Mouse (Mus musculus): ENCODE results near the gene Ankrd34c. TPM values are rescaled to one million over a fixed set of nuclear protein-coding genes. Genes with fewer than 3 reads are reported as not detected.

Gene Ankrd34c
- polyA plus RNA-seq, 1 experiment from 2014 or later = not detected

DNA sequence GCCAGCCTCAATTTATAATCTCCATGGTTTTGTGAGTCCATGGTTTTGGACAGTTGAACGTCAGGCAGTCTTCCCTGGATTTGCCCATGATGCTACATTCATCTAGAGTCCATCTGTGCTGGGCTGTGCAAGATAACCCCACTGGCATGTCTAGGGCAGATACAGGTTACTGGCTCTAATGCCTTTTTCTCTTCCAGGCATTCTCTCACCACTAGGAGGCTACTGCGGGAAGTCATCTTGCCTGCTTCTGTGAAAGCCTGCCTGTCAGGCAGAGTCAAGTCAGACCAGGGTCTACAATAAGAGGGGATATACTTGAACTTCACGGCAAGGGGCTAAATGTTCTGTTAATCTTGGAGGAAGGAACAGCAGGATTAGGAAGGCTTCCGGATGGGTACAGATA lies 31.4 kb downstream of the Ankrd34c start:
- Histone ChIP-seq H3K4me2 (no peak overlapping the region), H3K4me3 (replicated peaks) (no peak overlapping the region), H3K9ac (no peak overlapping the region), H3K27me3 (no peaks in the 10 kb centered on the region), H3K4me1 (peaks cover 7% of the 10 kb centered on the region), H3K9me3 (replicated peaks) (no peaks in the 10 kb centered on the region), H3K36me3 (peaks cover 4% of the 10 kb centered on the region; the same call in 1 of the 2 replicates), H3K27ac (no peak overlapping the region)
- 25% methylated on average over 4 of the region's 4 CpGs for WGBS
- ATAC-seq (replicated peaks; ENCODE audit: low FRiP score) = no peak

- Histone ChIP-seq H3K9ac (peak overlapping the region; percentile 50), H3K27ac (peak overlapping the region; percentile 75), H3K4me3 (replicated peaks) (peak overlapping the region; percentile 59), H3K36me3 (peaks cover 21% of the 10 kb centered on the region), H3K4me1 (peaks cover 7% of the 10 kb centered on the region), H3K4me2 (peak overlapping the region; percentile 78), H3K27me3 (no peaks in the 10 kb centered on the region), H3K9me3 (replicated peaks) (no peaks in the 10 kb centered on the region)
- 8% methylated on average over 10 of the region's 10 CpGs for WGBS
- peak; percentile 52 for ATAC-seq (replicated peaks; ENCODE audit: low FRiP score)
Measured at GRCm38 (mm10) chr9:89705197-89705533, 33.1 kb downstream of the Ankrd34c start.

DNA sequence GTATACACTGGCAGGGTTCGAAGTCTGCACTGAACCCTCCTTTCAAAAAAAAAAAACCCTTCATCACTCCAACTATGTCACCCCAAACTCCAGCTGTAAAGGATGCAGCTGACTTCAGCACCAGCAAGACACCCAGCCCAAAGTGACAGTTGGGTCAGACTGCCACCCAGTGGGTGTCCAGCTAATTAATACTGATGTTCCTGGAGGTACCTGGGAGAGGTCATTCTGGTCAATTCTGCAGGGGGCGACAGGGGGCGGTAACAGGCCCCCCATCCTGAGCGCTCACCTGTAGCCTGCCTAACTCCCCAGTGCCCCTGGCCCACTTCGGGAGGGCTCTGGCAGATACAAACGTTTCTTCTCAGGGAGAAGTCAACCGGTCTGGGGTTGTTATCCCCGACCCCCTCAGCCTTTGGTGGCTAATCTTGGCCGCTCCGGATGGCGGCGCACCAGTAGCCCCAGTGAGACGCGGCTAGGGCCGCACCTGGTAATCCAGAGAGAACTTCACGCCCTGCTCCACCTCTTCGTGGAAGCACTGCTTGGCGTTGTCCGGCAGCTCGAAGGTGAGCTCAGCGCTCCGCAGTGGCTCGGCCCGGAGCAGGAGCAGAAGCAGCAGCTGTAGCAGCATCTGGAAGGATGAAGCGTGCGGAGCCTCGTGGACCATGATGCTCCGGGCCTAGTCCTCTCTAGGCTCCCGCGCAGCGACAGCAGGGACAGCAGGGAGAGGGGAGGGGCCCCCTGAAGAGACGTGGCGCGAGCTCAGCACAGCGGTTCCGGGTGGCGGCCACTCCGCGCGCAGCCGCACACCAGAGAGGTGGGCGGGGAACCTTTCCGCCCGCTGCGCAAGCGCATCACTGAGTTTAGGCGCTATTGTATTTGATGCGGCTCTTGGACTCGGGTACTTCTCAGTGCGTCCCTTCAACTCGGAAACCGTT lies 33.7 kb downstream of the Ankrd34c start, which contains the start of gene Tmed3:
Tmed3 (minus strand) TSS at position 804 of the 932 bp plus-strand sequence.
- H3K9ac ChIP-seq = peak within 1 kb of the TSS; percentile 66
- peaks cover 7% of the 10 kb centered on the region for H3K4me1 ChIP-seq
- no peaks in the 10 kb centered on the region for H3K9me3 ChIP-seq (replicated peaks)
- peaks cover 28% of the 10 kb centered on the region for H3K36me3 ChIP-seq
- H3K27ac ChIP-seq = peak within 1 kb of the TSS; percentile 78
- peak within 1 kb of the TSS; percentile 59 for H3K4me3 ChIP-seq (replicated peaks)
- peak within 1 kb of the TSS; percentile 78 for H3K4me2 ChIP-seq
- 2% methylated on average over 52 of the region's 52 CpGs for WGBS
- ATAC-seq (replicated peaks; ENCODE audit: low FRiP score) = peak; percentile 100
- H3K27me3 ChIP-seq = no peaks in the 10 kb centered on the region

DNA sequence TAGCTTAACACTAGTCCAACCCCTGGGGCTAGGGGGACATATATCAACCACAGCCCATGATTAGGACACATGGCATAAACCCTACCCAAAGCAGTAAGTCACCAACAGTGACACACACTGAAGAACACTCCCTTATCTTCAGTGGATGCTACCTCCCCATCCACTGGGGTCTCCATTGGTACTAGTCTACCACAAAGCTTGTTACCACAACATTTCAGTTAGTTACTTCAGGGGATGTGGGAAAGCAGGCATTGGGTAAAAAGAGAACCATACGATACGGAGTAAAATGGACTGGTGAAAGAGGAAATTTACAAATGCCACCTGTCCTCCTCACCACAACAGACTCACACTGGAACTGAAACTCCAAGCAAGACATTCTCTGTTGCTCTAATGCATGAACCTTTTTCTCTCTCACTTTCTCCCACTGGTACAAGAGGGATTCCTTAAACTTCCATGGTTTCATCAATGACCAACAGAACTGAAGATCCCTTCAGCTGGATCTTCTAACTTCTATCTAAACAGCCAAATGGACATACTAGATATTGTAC lies 37.3 kb downstream of the Ankrd34c start:
- ATAC-seq (replicated peaks; ENCODE audit: low FRiP score) = no peak
- WGBS = 95% methylated on average over 2 of the region's 2 CpGs

DNA sequence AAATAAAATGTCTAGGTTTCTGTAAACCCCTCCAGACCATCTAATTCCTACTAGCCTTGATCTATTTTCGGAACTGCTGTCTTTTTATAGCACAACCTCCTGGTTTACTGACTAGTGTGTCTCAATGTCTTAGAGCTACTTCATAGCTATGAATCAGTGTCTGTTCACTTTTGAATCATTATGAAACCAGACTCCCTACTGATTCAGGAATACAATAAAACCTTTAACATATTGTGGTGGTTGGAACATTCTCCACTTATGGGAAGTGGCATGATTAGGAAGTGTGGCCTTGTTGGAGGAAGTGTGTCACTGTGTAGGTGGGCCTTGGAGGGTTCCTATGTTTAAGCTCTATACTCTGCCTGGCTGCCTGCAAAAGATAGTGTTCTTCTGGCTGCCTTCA lies 43.1 kb downstream of the Ankrd34c start:
- Histone ChIP-seq H3K27me3 (no peaks in the 10 kb centered on the region), H3K4me3 (replicated peaks) (no peak overlapping the region), H3K4me1 (no peaks in the 10 kb centered on the region), H3K9me3 (replicated peaks) (no peaks in the 10 kb centered on the region), H3K4me2 (no peak overlapping the region), H3K9ac (no peak overlapping the region), H3K27ac (no peak overlapping the region), H3K36me3 (peaks cover 30% of the 10 kb centered on the region)
- 85% methylated on average over 1 of the region's 1 CpGs for WGBS
- ATAC-seq (replicated peaks; ENCODE audit: low FRiP score) = no peak

More for the DNA sequence above, 37.3 kb downstream of the Ankrd34c start:
- Histone ChIP-seq H3K9ac (no peak overlapping the region), H3K36me3 (peaks cover 52% of the 10 kb centered on the region), H3K4me3 (replicated peaks) (no peak overlapping the region), H3K9me3 (replicated peaks) (no peaks in the 10 kb centered on the region), H3K27me3 (no peaks in the 10 kb centered on the region), H3K4me1 (peaks cover 7% of the 10 kb centered on the region), H3K27ac (no peak overlapping the region), H3K4me2 (no peak overlapping the region)

GRCm38 (mm10) chr9:89693670-89694069 lies 44.6 kb downstream of the Ankrd34c start:
- Histone ChIP-seq H3K36me3 (peaks cover 16% of the 10 kb centered on the region), H3K9me3 (replicated peaks) (no peaks in the 10 kb centered on the region), H3K9ac (no peak overlapping the region), H3K4me1 (no peaks in the 10 kb centered on the region), H3K4me3 (replicated peaks) (no peak overlapping the region), H3K27ac (no peak overlapping the region), H3K4me2 (no peak overlapping the region), H3K27me3 (no peaks in the 10 kb centered on the region)
- 90% methylated on average over 2 of the region's 2 CpGs for WGBS
- no peak for ATAC-seq (replicated peaks; ENCODE audit: low FRiP score)

DNA sequence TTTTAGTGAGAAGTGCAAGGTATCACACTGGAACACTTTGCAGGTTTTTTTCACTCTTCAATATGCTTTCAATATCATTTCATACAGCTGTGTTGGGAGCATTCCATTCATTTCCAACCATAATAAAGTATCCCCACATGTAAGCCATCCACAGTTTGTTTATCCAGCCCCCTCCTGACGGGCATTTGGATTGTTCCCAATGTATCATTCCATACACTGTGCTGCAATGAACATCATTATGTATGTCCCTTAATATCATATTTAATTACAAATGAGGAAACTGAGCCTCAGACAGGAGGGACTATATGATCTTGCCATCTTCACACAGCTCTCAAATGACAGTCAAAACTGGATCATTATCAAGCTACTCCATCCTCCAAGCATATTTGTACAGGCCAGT lies 49.1 kb downstream of the Ankrd34c start:
- Histone ChIP-seq H3K36me3 (no peaks in the 10 kb centered on the region), H3K4me3 (replicated peaks) (no peak overlapping the region), H3K27me3 (no peaks in the 10 kb centered on the region), H3K9ac (no peak overlapping the region), H3K9me3 (replicated peaks) (no peaks in the 10 kb centered on the region), H3K27ac (no peak overlapping the region), H3K4me1 (no peaks in the 10 kb centered on the region), H3K4me2 (no peak overlapping the region)
- no peak for ATAC-seq (replicated peaks; ENCODE audit: low FRiP score)
- 73% methylated on average over 1 of the region's 1 CpGs for WGBS

GRCm38 (mm10) chr9:89687503-89688226 lies 50.6 kb downstream of the Ankrd34c start:
- Histone ChIP-seq H3K27me3 (no peaks in the 10 kb centered on the region), H3K4me1 (no peaks in the 10 kb centered on the region), H3K9ac (no peak overlapping the region), H3K4me2 (no peak overlapping the region), H3K27ac (no peak overlapping the region), H3K36me3 (no peaks in the 10 kb centered on the region), H3K4me3 (replicated peaks) (no peak overlapping the region), H3K9me3 (replicated peaks) (no peaks in the 10 kb centered on the region)
- ATAC-seq (replicated peaks; ENCODE audit: low FRiP score) = no peak
- WGBS = 58% methylated on average over 10 of the region's 10 CpGs

GRCm38 (mm10) chr9:89686262-89686661 lies 52.0 kb downstream of the Ankrd34c start:
- H3K4me1 ChIP-seq = no peaks in the 10 kb centered on the region
- no peaks in the 10 kb centered on the region for H3K36me3 ChIP-seq
- WGBS = 76% methylated on average over 2 of the region's 2 CpGs
- no peak overlapping the region for H3K4me3 ChIP-seq (replicated peaks)
- H3K9me3 ChIP-seq (replicated peaks) = no peaks in the 10 kb centered on the region
- H3K9ac ChIP-seq = no peak overlapping the region
- no peak for ATAC-seq (replicated peaks; ENCODE audit: low FRiP score)
- no peaks in the 10 kb centered on the region for H3K27me3 ChIP-seq
- H3K4me2 ChIP-seq = no peak overlapping the region
- no peak overlapping the region for H3K27ac ChIP-seq

DNA sequence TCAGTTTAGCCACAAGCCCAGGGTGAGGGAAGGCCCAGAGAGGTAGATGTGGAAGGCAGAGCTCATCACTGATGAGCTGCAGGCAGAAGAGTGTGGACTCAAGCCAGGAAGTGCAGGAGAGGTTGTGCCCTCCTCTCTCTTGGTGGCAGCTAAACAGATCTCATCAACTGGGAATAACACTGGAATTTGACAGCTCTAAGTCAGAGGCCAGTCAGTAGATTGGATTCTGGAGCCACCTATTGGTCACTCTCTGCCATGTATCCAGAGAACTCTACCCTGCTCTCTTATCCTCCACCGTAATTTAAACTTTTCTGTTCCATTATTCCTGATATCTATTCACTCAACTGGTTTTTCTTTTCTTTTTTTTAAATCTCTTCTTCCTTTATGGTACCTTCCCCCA lies 59.3 kb downstream of the Ankrd34c start:
- Histone ChIP-seq H3K4me1 (no peaks in the 10 kb centered on the region), H3K4me3 (replicated peaks) (no peak overlapping the region), H3K36me3 (no peaks in the 10 kb centered on the region), H3K27me3 (no peaks in the 10 kb centered on the region), H3K27ac (no peak overlapping the region), H3K9ac (no peak overlapping the region), H3K9me3 (replicated peaks) (no peaks in the 10 kb centered on the region), H3K4me2 (no peak overlapping the region)
- ATAC-seq (replicated peaks; ENCODE audit: low FRiP score) = no peak
- WGBS = 53% methylated on average over 1 of the region's 1 CpGs

All from kidney, embryonic 15.5 days (tissue).